12 mouse cellular contexts compared by ENCODE assay signal in genomic region chr7:128270431-128270850, GRCm38 (mm10). TPM values are rescaled to one million over a fixed set of nuclear protein-coding genes. Genes with fewer than 3 reads are reported as not detected.
DNase-seq lines count a peak whose midpoint lies in the region; ATAC-seq lines count a peak whose summit lies in the region.
"Had no signal": no experiment of that assay in that cellular context is flagged by ENCODE, and none has a peak within 500 bp of the region (broad histone marks: within the 10 kb centered on the region; RNA-seq: fewer than 3 reads in every experiment).

No protein-coding gene starts in this region.

- no peak overlapping the region for H3K4me2 ChIP-seq in lung, embryonic 15.5 days
- H3K4me2 ChIP-seq: hindbrain, embryonic 14.5 days had no signal

- H3K4me3 ChIP-seq in lung, embryonic 15.5 days = no peak overlapping the region

- H3K9me3 ChIP-seq in lung, embryonic 15.5 days = no peaks in the 10 kb centered on the region

- no peak for DNase-seq in lung, postnatal 25 days (ENCODE audit: low spot score)
- peak; percentile 81 for DNase-seq in c-Kit-positive CD71-positive TER-119-positive erythroid progenitor cells, embryonic 14.5 days (ENCODE audit: low spot score)
- no peak for DNase-seq in kidney, adult 8-10 months
- DNase-seq in MN1 (ENCODE audit: low spot score) = no peak
- DNase-seq in neural tube, embryonic 10.5 days (ENCODE audit: extremely low spot score, low spot score) = no peak

- ATAC-seq in lung, embryonic 15.5 days (ENCODE audit: borderline replicate concordance, extremely low read depth, low FRiP score, low TSS enrichment) = peak; percentile 54; the same call in 1 of the 2 replicates
- peak; percentile 59 for ATAC-seq in common myeloid progenitor, adult 5-6 weeks (replicated peaks; ENCODE audit: low read depth, poor library complexity, severe bottlenecking)
- ATAC-seq in megakaryocyte progenitor cell, adult 5-6 weeks (replicated peaks; ENCODE audit: poor library complexity) = peak; percentile 95
- ATAC-seq: activated CD4-positive, CD25-positive, alpha-beta regulatory T cell, adult 4 months; midbrain, embryonic 16.5 days had no signal

- H3K36me3 ChIP-seq in lung, embryonic 15.5 days = peaks cover 42% of the 10 kb centered on the region

- H3K27ac ChIP-seq in lung, embryonic 15.5 days = no peak overlapping the region
- H3K27ac ChIP-seq: hindbrain, embryonic 14.5 days had no signal

- H3K27me3 ChIP-seq in lung, embryonic 15.5 days = no peaks in the 10 kb centered on the region

- H3K9ac ChIP-seq in lung, embryonic 15.5 days = no peak overlapping the region
- H3K9ac ChIP-seq: hindbrain, embryonic 14.5 days had no signal

- no peaks in the 10 kb centered on the region for H3K4me1 ChIP-seq in lung, embryonic 15.5 days

- 42% methylated on average over 13 of the region's 13 CpGs for WGBS in lung, embryonic 15.5 days

RNA-seq across cellular contexts. Expression of gene Slc5a2, which starts 5.0 kb away (rescaled TPM):
- 0.15 and 0.19 TPM in 2 replicates for polyA plus RNA-seq in lung, embryonic 15.5 days (2015; fragmentation: Nextera tagmentation; extraction: Ambion mirVana)
- total RNA-seq in common myeloid progenitor, adult 5-6 weeks (2017) = 0.14 TPM in 1 of 2 replicates, not detected in the other
- not detected in 2 replicates for total RNA-seq in megakaryocyte progenitor cell, adult 5-6 weeks (2015)
- not detected in 2 replicates for total RNA-seq in megakaryocyte progenitor cell, adult 5-6 weeks (2017)
- total RNA-seq: left cerebral cortex, adult 8-10 months had no signal
- polyA plus RNA-seq: activated CD4-positive, CD25-positive, alpha-beta regulatory T cell, adult 4 months; hindbrain, embryonic 14.5 days; midbrain, embryonic 16.5 days had no signal

RNA-seq across cellular contexts. Expression of gene Tgfb1i1, which starts 23.8 kb away (rescaled TPM):
- polyA plus RNA-seq in lung, embryonic 15.5 days (2015; fragmentation: Nextera tagmentation; extraction: Ambion mirVana) = 173 and 178 TPM in 2 replicates
- total RNA-seq in common myeloid progenitor, adult 5-6 weeks (2017) = 0.32 and 0.63 TPM in 2 replicates
- 0.44 and 0.54 TPM in 2 replicates for total RNA-seq in megakaryocyte progenitor cell, adult 5-6 weeks (2015)
- not detected in 2 replicates for total RNA-seq in megakaryocyte progenitor cell, adult 5-6 weeks (2017)

RNA-seq across cellular contexts. Expression of gene BC017158, which starts 27.5 kb away (rescaled TPM):
- 31.3 and 38.6 TPM in 2 replicates for polyA plus RNA-seq in lung, embryonic 15.5 days (2015; fragmentation: Nextera tagmentation; extraction: Ambion mirVana)
- total RNA-seq in common myeloid progenitor, adult 5-6 weeks (2017) = 20.4 and 30.5 TPM in 2 replicates
- total RNA-seq in megakaryocyte progenitor cell, adult 5-6 weeks (2015) = 34.2 and 39.5 TPM in 2 replicates
- total RNA-seq in megakaryocyte progenitor cell, adult 5-6 weeks (2017) = 20.5 and 25.3 TPM in 2 replicates

RNA-seq across cellular contexts. Expression of gene 9130023H24Rik, which starts 32.6 kb away (rescaled TPM):
- 8.2 and 9.1 TPM in 2 replicates for polyA plus RNA-seq in lung, embryonic 15.5 days (2015; fragmentation: Nextera tagmentation; extraction: Ambion mirVana)
- total RNA-seq in common myeloid progenitor, adult 5-6 weeks (2017) = 5.8 and 6.8 TPM in 2 replicates
- total RNA-seq in megakaryocyte progenitor cell, adult 5-6 weeks (2015) = 4.3 TPM in 2 replicates
- 4.7 and 7.2 TPM in 2 replicates for total RNA-seq in megakaryocyte progenitor cell, adult 5-6 weeks (2017)

RNA-seq across cellular contexts. Expression of gene Armc5, which starts 33.3 kb away (rescaled TPM):
- 22.4 and 24.5 TPM in 2 replicates for polyA plus RNA-seq in lung, embryonic 15.5 days (2015; fragmentation: Nextera tagmentation; extraction: Ambion mirVana)
- 9.0 and 13.3 TPM in 2 replicates for total RNA-seq in common myeloid progenitor, adult 5-6 weeks (2017)
- total RNA-seq in megakaryocyte progenitor cell, adult 5-6 weeks (2015) = 6.9 and 7.1 TPM in 2 replicates
- total RNA-seq in megakaryocyte progenitor cell, adult 5-6 weeks (2017) = 9.5 and 11.8 TPM in 2 replicates
